Mouse (Mus musculus) stomach, embryonic 14.5 days (tissue): Measurements from ENCODE around the gene Snx27. TPM values are rescaled to one million over a fixed set of nuclear protein-coding genes. Genes with fewer than 3 reads are reported as not detected.
A peak's percentile ranks its signal among the peaks of the same experiment; 100 is the strongest.

Experiments used
- ATAC-seq: fragments of 200-750 bp; cut with Nextera tagmentation; 2 replicates; pipeline ENCODE4 v1.8.0; 2017; ENCODE audit warnings: low read depth, moderate TSS enrichment; ENCODE audit not compliant: insufficient number of reproducible peaks, insufficient read depth, low FRiP score
- H3K27ac ChIP-seq: fragments of 300-500 bp; sonication (generic); 2 replicates; pipeline ENCODE4 v1.5.1; 2014; ENCODE audit warnings: mild to moderate bottlenecking, low read length, moderate library complexity, mixed read lengths
- H3K27me3 ChIP-seq: fragments of 300-500 bp; sonication (generic); 2 replicates; pipeline ENCODE4 v1.6.1; 2014; ENCODE audit warnings: low read length, control low read depth, mixed read lengths; ENCODE audit not compliant: control insufficient read depth, insufficient read depth
- H3K36me3 ChIP-seq: fragments of 300-500 bp; sonication (generic); 2 replicates; pipeline ENCODE4 v1.6.1; 2014; ENCODE audit warnings: mild to moderate bottlenecking, control low read depth, low read length, moderate library complexity, mixed read lengths; ENCODE audit not compliant: control insufficient read depth, insufficient read depth
- H3K4me1 ChIP-seq: fragments of 300-500 bp; sonication (generic); 2 replicates; pipeline ENCODE4 v1.6.1; 2014; ENCODE audit warnings: low read length, control low read depth, mixed read lengths; ENCODE audit not compliant: control insufficient read depth, insufficient read depth
- H3K4me2 ChIP-seq: fragments of 300-500 bp; sonication (generic); replicated peaks from 2 replicates; pipeline ENCODE4 v1.6.1; 2014; ENCODE audit warnings: low read depth, low read length, control low read depth
- H3K4me3 ChIP-seq: fragments of 300-500 bp; sonication (generic); 2 replicates; pipeline ENCODE4 v1.5.1; 2014; ENCODE audit warnings: low read depth, low read length, control low read depth
- H3K9ac ChIP-seq: fragments of 300-500 bp; sonication (generic); replicated peaks from 2 replicates; pipeline ENCODE4 v1.6.1; 2014; ENCODE audit warnings: low read depth, mild to moderate bottlenecking, control low read depth, low read length, moderate library complexity, mixed read lengths
- H3K9me3 ChIP-seq: fragments of 300-500 bp; sonication (generic); 2 replicates; pipeline ENCODE4 v1.6.1; 2016; ENCODE audit warnings: low read depth, low read length, control low read depth; ENCODE audit not compliant: control insufficient read depth
- WGBS: fragments of 180-500 bp; shearing (Covaris S2); extraction: QIAGEN DNeasy Blood & Tissue Kit; methylation state at CpG from one replicate; pipeline ENCODE4 v1.1.7; 2014; 5-methylcytosine and 5-hydroxymethylcytosine counted together
- polyA plus RNA-seq: library from polyadenylated mRNA; unstranded; fragments of >200 nt; fragmentation: Nextera tagmentation; extraction: Ambion mirVana; gene quantifications from 2 replicates; pipeline ENCODE4 v1.2.1, GENCODE M21; 2014

Gene Snx27
- polyA plus RNA-seq, 1 experiment from 2014 or later: 35.1 TPM

- Histone ChIP-seq H3K9me3 (no peaks in the 10 kb centered on the region), H3K9ac (no peak overlapping the region), H3K4me2 (no peak overlapping the region), H3K27me3 (no peaks in the 10 kb centered on the region), H3K4me1 (no peaks in the 10 kb centered on the region), H3K27ac (no peak overlapping the region), H3K36me3 (no peaks in the 10 kb centered on the region), H3K4me3 (no peak overlapping the region)
- no peak for ATAC-seq
- 72% methylated on average over 13 of the region's 13 CpGs for WGBS
These were observed 116.7 kb downstream of the Snx27 start for GRCm38 (mm10) chr3:94465632-94466430.

- 52% methylated on average over 11 of the region's 11 CpGs for WGBS
- no peak overlapping the region for H3K4me2 ChIP-seq
- no peaks in the 10 kb centered on the region for H3K36me3 ChIP-seq
- H3K27ac ChIP-seq: no peak overlapping the region
- H3K27me3 ChIP-seq: no peaks in the 10 kb centered on the region
- no peaks in the 10 kb centered on the region for H3K4me1 ChIP-seq
- no peak overlapping the region for H3K9ac ChIP-seq
- no peak for ATAC-seq
- H3K4me3 ChIP-seq: no peak overlapping the region
- H3K9me3 ChIP-seq: no peaks in the 10 kb centered on the region
These were observed 118.5 kb downstream of the Snx27 start for GRCm38 (mm10) chr3:94463926-94464578.

GRCm38 (mm10) chr3:94459834-94460233 is 122.7 kb downstream of the Snx27 start:
- Histone ChIP-seq H3K27me3 (no peaks in the 10 kb centered on the region), H3K9me3 (no peaks in the 10 kb centered on the region), H3K4me3 (no peak overlapping the region), H3K4me1 (no peaks in the 10 kb centered on the region), H3K4me2 (no peak overlapping the region), H3K36me3 (no peaks in the 10 kb centered on the region), H3K9ac (no peak overlapping the region), H3K27ac (no peak overlapping the region)
- 94% methylated on average over 2 of the region's 2 CpGs for WGBS
- ATAC-seq: no peak

GRCm38 (mm10) chr3:94457055-94457454 is 125.5 kb downstream of the Snx27 start:
- Histone ChIP-seq H3K4me3 (no peak overlapping the region), H3K4me1 (no peaks in the 10 kb centered on the region), H3K9me3 (no peaks in the 10 kb centered on the region), H3K27ac (no peak overlapping the region), H3K9ac (no peak overlapping the region), H3K36me3 (no peaks in the 10 kb centered on the region), H3K4me2 (no peak overlapping the region), H3K27me3 (no peaks in the 10 kb centered on the region)
- WGBS: 70% methylated on average over 3 of the region's 3 CpGs
- ATAC-seq: no peak

GRCm38 (mm10) chr3:94456529-94457000 is 126.0 kb downstream of the Snx27 start:
- peak; percentile 79 for ATAC-seq
- WGBS: 2% methylated on average over 12 of the region's 12 CpGs
- no peak overlapping the region for H3K9ac ChIP-seq

GRCm38 (mm10) chr3:94449377-94449776 is 133.1 kb downstream of the Snx27 start:
- WGBS: 93% methylated on average over 2 of the region's 2 CpGs
- ATAC-seq: no peak
- H3K36me3 ChIP-seq: peaks cover 33% of the 10 kb centered on the region
- no peak overlapping the region for H3K9ac ChIP-seq
- no peak overlapping the region for H3K4me3 ChIP-seq
- H3K9me3 ChIP-seq: no peaks in the 10 kb centered on the region
- no peaks in the 10 kb centered on the region for H3K27me3 ChIP-seq
- H3K27ac ChIP-seq: no peak overlapping the region
- H3K4me2 ChIP-seq: no peak overlapping the region
- H3K4me1 ChIP-seq: 0 out of 2 replicates have a peak, but pooled peaks cover 1% of the 10 kb centered on the region

More at GRCm38 (mm10) chr3:94456529-94457000, 126.0 kb downstream of the Snx27 start:
- Histone ChIP-seq H3K4me3 (no peak overlapping the region), H3K4me2 (peak overlapping the region; percentile 4; the same call in 1 of the 2 replicates), H3K4me1 (no peaks in the 10 kb centered on the region), H3K27me3 (no peaks in the 10 kb centered on the region), H3K36me3 (no peaks in the 10 kb centered on the region), H3K9me3 (no peaks in the 10 kb centered on the region), H3K27ac (no peak overlapping the region)

Other genes starting within 250 kb of the Snx27 start
- gene Them5, start 240.6 kb downstream of the Snx27 start, polyA plus RNA-seq: 1.4 and 1.6 TPM in 2 replicates
- 2.1 and 2.2 TPM in 2 replicates for gene C2cd4d, start 220.3 kb downstream of the Snx27 start, polyA plus RNA-seq
- 4.2 and 5.3 TPM in 2 replicates for gene Rorc, start 209.9 kb downstream of the Snx27 start, polyA plus RNA-seq
- gene Lingo4, start 184.2 kb downstream of the Snx27 start, polyA plus RNA-seq: 0.20 and 0.51 TPM in 2 replicates
- 10.6 and 12.6 TPM in 2 replicates for gene Tdrkh, start 169.4 kb downstream of the Snx27 start, polyA plus RNA-seq
- gene Mrpl9, start 139.4 kb downstream of the Snx27 start, polyA plus RNA-seq: 66.6 and 67.5 TPM in 2 replicates
- gene Oaz3, start 138.8 kb downstream of the Snx27 start, polyA plus RNA-seq: 0.66 and 0.90 TPM in 2 replicates
- 32.2 and 44.0 TPM in 2 replicates for gene Celf3, start 104.4 kb downstream of the Snx27 start, polyA plus RNA-seq
- 6.0 and 6.6 TPM in 2 replicates for gene Riiad1, start 102.4 kb downstream of the Snx27 start, polyA plus RNA-seq
- gene Gm10972, start 60.4 kb upstream of the Snx27 start, polyA plus RNA-seq: not detected in 2 replicates
- gene Tuft1, start 76.2 kb upstream of the Snx27 start, polyA plus RNA-seq: 13.2 and 13.3 TPM in 2 replicates
- 2.6 and 3.0 TPM in 2 replicates for gene Selenbp2, start 110.8 kb upstream of the Snx27 start, polyA plus RNA-seq
- 31.9 and 35.2 TPM in 2 replicates for gene Cgn, start 203.8 kb upstream of the Snx27 start, polyA plus RNA-seq